Mouse (Mus musculus) spleen, embryonic (tissue): ENCODE data around the gene Galp.

Experiments
- CTCF ChIA-PET: fragments of 350-600 bp; sonication (Branson Sonifier 250); formaldehyde crosslinking; loops from one replicate; lab custom pipeline; 2022; lab: Charles Lee

The Galp gene

GRCm38 (mm10) chr7:6196790-6197189 lies at the start of gene Galp:
Gene Galp (plus strand): TSS chr7:6197090.
- CTCF ChIA-PET, result interaction anchor here (0.8 to 1.2 kb wide), 2 partner anchors 44 to 60 kb away, joined by 3 read pairs; no protein-coding TSS in a partner anchor

GRCm38 (mm10) chr7:6147688-6148087 lies 49.2 kb upstream of the Galp start:
- CTCF ChIA-PET, result no interaction called here

- CTCF ChIA-PET, result no interaction called here
Measured at GRCm38 (mm10) chr7:6151266-6151665, 45.6 kb upstream of the Galp start.

GRCm38 (mm10) chr7:6152036-6152435 lies 44.9 kb upstream of the Galp start:
- CTCF ChIA-PET, result no interaction called here

GRCm38 (mm10) chr7:6153131-6153530 lies 43.8 kb upstream of the Galp start:
- CTCF ChIA-PET, result no interaction called here

- CTCF ChIA-PET, result interaction anchor here (0.5 kb wide), 1 partner anchor 129 kb away, joined by 4 read pairs; no protein-coding TSS in a partner anchor
Measured at GRCm38 (mm10) chr7:6154164-6154563, 42.7 kb upstream of the Galp start.

- CTCF ChIA-PET, result no interaction called here
Measured at GRCm38 (mm10) chr7:6155031-6155872, 41.6 kb upstream of the Galp start.

GRCm38 (mm10) chr7:6155901-6156411 lies 40.9 kb upstream of the Galp start, which contains the start of gene Zfp787:
Gene Zfp787 (minus strand): TSS chr7:6155997.
- CTCF ChIA-PET, result no interaction called here

GRCm38 (mm10) chr7:6156901-6157472 lies 39.9 kb upstream of the Galp start:
- CTCF ChIA-PET, result interaction anchor here (0.6 to 0.7 kb wide), 2 partner anchors 15 to 1633 kb away, joined by 3 to 8 read pairs; partner anchors contain the start of genes Tnni3 and Zfp444

- CTCF ChIA-PET, result interaction anchor here (0.6 to 0.7 kb wide), 2 partner anchors 15 to 1634 kb away, joined by 3 to 8 read pairs; partner anchors contain the start of genes Tnni3 and Zfp444
Measured at GRCm38 (mm10) chr7:6157479-6157878, 39.4 kb upstream of the Galp start.

GRCm38 (mm10) chr7:6159604-6160003 lies 37.3 kb upstream of the Galp start:
- CTCF ChIA-PET, result no interaction called here

GRCm38 (mm10) chr7:6161541-6161940 lies 35.3 kb upstream of the Galp start:
- CTCF ChIA-PET, result no interaction called here

- CTCF ChIA-PET, result interaction anchor here (0.7 kb wide), 1 partner anchor 32 kb away, joined by 3 read pairs; no protein-coding TSS in a partner anchor
Measured at GRCm38 (mm10) chr7:6162172-6162571, 34.7 kb upstream of the Galp start.

- CTCF ChIA-PET, result interaction anchor here (0.5 kb wide), 1 partner anchor 8 kb away, joined by 7 read pairs; no protein-coding TSS in a partner anchor
Measured at GRCm38 (mm10) chr7:6164671-6165070, 32.2 kb upstream of the Galp start.

- CTCF ChIA-PET, result no interaction called here
Measured at GRCm38 (mm10) chr7:6169403-6169802, 27.5 kb upstream of the Galp start.

- CTCF ChIA-PET, result interaction anchor here (0.7 kb wide), 1 partner anchor 481 kb away, joined by 13 read pairs; no protein-coding TSS in a partner anchor
Measured at GRCm38 (mm10) chr7:6170391-6170790, 26.5 kb upstream of the Galp start.

- CTCF ChIA-PET, result interaction anchor here (0.7 kb wide), 1 partner anchor 480 kb away, joined by 13 read pairs; no protein-coding TSS in a partner anchor
Measured at GRCm38 (mm10) chr7:6170871-6171270, 26.0 kb upstream of the Galp start.

GRCm38 (mm10) chr7:6171444-6172005 lies 25.4 kb upstream of the Galp start:
- CTCF ChIA-PET, result no interaction called here

GRCm38 (mm10) chr7:6172006-6172649 lies 24.8 kb upstream of the Galp start, which contains the start of gene Zfp444:
Gene Zfp444 (plus strand): TSS chr7:6172226.
- CTCF ChIA-PET, result interaction anchor here (0.6 kb wide), 1 partner anchor 15 kb away, joined by 3 read pairs; no protein-coding TSS in a partner anchor

- CTCF ChIA-PET, result interaction anchor here (0.6 to 0.7 kb wide), 2 partner anchors 8 to 16 kb away, joined by 3 to 7 read pairs; no protein-coding TSS in a partner anchor
Measured at GRCm38 (mm10) chr7:6172674-6173244, 24.1 kb upstream of the Galp start.
